Mouse (Mus musculus): ENCODE data around the gene Vmn1r42. TPM values are rescaled to one million over a fixed set of nuclear protein-coding genes. Genes with fewer than 3 reads are reported as not detected.
"Not testable (repeated sequence)": the region's sequence is repeated elsewhere in the genome, so short reads cannot be mapped to it uniquely, and the experiment has no call there.

Vmn1r42 gene
- not detected in 2 replicates for polyA plus RNA-seq (2016; fragmentation: Nextera tagmentation; extraction: Ambion mirVana)

DNA sequence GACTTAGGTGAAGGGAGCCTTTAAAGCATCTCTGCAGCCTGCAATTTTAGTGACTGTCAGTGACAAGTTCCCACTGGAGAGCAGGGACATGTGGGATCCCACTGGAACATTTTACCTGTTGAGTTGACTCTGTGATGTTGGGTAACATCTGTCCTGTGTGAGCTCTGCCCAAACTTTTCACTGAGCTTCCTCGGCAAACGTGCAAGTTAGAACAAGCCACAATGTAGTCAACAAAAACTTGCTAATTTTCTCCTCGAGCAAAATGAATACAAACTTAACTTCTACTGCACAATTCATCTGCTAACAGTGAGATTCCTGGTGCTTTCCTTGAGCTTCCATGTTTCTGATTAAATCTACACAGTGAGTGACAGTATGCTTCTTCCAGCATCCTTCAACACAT lies at the start of gene Vmn1r42, which contains the start of gene Vmn1r43:
Gene Vmn1r42, minus strand, starts transcription at position 101 of the 400 bp plus-strand sequence.
Gene Vmn1r43, minus strand, starts transcription at position 101 of the 400 bp plus-strand sequence.
- not testable (repeated sequence) for H3K27me3 ChIP-seq (ENCODE audit: poor library complexity, severe bottlenecking); H3K4me1 ChIP-seq; H3K4me3 ChIP-seq; DNase-seq (ENCODE audit: extremely low spot score, low spot score); H3K36me3 ChIP-seq (replicated peaks); H3K27ac ChIP-seq
- 83% methylated on average over 3 of the region's 3 CpGs for WGBS
- H3K9me3 ChIP-seq: peaks cover 21% of the 10 kb centered on the region

DNA sequence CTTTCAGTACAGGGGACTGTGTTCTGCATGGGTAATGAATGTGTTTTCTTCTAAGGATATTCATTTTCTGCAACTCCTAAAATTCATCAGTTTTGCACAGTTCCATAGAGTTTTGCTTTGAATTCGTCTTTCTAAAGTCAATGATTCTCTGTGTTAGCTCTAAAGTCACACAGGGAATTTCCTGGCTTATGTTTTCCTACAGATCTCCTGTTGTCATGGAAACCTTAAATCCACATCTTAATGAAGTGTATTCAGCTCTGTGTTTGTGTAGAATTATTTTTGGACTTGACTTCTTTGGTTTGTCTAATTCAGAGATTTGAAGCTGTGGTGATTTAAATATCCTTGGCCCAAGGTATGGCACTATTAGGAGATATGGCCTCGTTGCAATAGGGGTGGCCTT lies 7.6 kb upstream of the Vmn1r42 start:
- Histone ChIP-seq H3K4me3 (no peak overlapping the region), H3K27ac (no peak overlapping the region), H3K9me3 (peaks cover 11% of the 10 kb centered on the region; the same call in 1 of the 2 replicates), H3K4me1 (no peaks in the 10 kb centered on the region), H3K27me3 (ENCODE audit: poor library complexity, severe bottlenecking) (no peaks in the 10 kb centered on the region), H3K36me3 (replicated peaks) (no peaks in the 10 kb centered on the region)
- DNase-seq (ENCODE audit: extremely low spot score, low spot score): no peak
- WGBS: 72% methylated on average over 2 of the region's 2 CpGs

DNA sequence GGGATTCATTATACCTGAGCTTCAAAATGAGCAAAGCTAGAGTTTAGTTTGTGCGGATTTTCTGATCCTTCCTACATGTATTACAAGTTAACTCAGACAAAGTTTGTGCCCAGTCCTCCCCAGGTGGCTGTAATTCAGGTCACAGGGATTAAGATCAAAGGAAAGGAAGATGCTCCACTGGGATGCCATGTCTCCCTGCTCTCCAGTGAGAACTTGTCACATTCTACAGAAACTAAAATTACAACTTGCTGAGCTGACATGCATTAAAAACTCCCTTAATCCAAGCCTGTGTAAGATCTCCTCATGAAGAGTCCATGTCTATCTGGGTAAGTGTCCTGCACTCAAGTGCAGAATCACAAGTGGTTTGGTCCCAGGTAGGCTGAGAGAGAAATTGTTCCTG lies 7.1 kb upstream of the Vmn1r42 start, which contains the start of gene Vmn1r44:
Gene Vmn1r44, plus strand, starts transcription at position 301 of the 400 bp plus-strand sequence.
- DNase-seq (ENCODE audit: extremely low spot score, low spot score): no peak
- Histone ChIP-seq H3K4me3 (no peak within 1 kb of the TSS), H3K27ac (no peak within 1 kb of the TSS), H3K9me3 (peaks cover 14% of the 10 kb centered on the region), H3K4me1 (no peaks in the 10 kb centered on the region), H3K27me3 (ENCODE audit: poor library complexity, severe bottlenecking) (no peaks in the 10 kb centered on the region), H3K36me3 (replicated peaks) (no peaks in the 10 kb centered on the region)
- 88% methylated on average over 1 of the region's 1 CpGs for WGBS

DNA sequence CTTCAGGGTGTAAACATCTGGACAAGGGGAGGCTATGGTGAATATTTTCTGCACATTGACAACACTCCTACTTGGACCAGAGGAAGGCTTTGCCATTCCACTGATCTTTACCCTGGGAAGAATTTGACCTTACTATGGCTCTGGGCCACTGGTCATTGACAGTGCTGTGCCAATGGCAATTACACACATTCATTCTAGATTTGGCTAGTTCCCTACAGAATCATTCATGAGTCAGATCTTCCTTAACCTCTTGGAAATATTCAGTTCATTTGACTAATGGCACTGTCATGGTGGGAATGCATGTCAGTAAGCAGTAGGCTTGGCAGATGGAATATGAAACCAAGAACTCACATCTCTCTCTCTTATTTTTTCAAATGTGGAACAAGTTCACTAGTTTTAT lies 4.7 kb upstream of the Vmn1r42 start:
- no peak for DNase-seq (ENCODE audit: extremely low spot score, low spot score)
- H3K27me3 ChIP-seq (ENCODE audit: poor library complexity, severe bottlenecking): no peaks in the 10 kb centered on the region
- no peaks in the 10 kb centered on the region for H3K4me1 ChIP-seq
- H3K9me3 ChIP-seq: peaks cover 21% of the 10 kb centered on the region
- no peak overlapping the region for H3K27ac ChIP-seq
- no peak overlapping the region for H3K4me3 ChIP-seq
- no peaks in the 10 kb centered on the region for H3K36me3 ChIP-seq (replicated peaks)

DNA sequence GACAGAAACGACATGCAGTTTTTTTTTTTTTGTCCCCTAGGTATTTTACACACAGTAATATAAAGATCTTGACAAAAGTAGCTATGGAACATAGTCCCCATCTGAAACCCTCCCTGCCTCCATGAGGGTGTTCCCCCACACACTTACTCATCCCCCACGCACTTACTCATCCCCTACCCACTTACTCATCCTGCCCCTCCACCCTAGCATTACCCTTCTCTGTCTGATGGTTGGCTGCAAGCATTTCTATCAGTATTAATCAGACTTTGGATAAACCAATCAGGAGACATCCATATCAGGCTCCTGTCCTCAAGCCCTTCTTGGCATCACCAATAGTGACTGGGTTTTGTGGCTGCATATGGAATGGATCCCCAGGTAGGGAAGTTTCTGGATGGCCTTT lies 750 bp upstream of the Vmn1r42 start:
- 73% methylated on average over 2 of the region's 2 CpGs for WGBS
- Histone ChIP-seq H3K4me1 (no peaks in the 10 kb centered on the region), H3K27ac (no peak overlapping the region), H3K36me3 (replicated peaks) (no peaks in the 10 kb centered on the region), H3K4me3 (no peak overlapping the region), H3K27me3 (ENCODE audit: poor library complexity, severe bottlenecking) (no peaks in the 10 kb centered on the region), H3K9me3 (peaks cover 21% of the 10 kb centered on the region)
- DNase-seq (ENCODE audit: extremely low spot score, low spot score): no peak

DNA sequence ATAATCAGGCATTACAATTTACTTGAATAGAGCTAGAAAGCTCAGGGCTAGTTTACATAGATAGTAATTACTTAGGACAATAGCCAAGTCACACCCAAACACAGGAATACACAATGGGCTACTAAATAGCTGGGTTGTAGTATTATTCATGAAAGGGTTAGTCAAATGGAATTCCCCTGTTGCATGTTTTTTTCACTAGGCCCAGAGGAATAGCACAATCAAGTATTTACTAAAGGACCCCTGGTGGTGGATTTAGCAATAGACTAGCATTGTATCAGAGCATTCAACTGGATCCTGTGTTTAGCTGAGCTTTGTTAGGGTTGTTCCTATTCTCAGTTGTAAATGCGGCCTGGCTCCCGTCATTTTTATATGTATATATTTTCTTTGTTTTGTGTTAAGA lies 8.2 kb downstream of the Vmn1r42 start:
- DNase-seq (ENCODE audit: extremely low spot score, low spot score): no peak
- Histone ChIP-seq H3K27ac (no peak overlapping the region), H3K27me3 (ENCODE audit: poor library complexity, severe bottlenecking) (no peaks in the 10 kb centered on the region), H3K4me3 (no peak overlapping the region), H3K4me1 (no peaks in the 10 kb centered on the region), H3K9me3 (peaks cover 36% of the 10 kb centered on the region), H3K36me3 (replicated peaks) (no peaks in the 10 kb centered on the region)
- 68% methylated on average over 2 of the region's 2 CpGs for WGBS

DNA sequence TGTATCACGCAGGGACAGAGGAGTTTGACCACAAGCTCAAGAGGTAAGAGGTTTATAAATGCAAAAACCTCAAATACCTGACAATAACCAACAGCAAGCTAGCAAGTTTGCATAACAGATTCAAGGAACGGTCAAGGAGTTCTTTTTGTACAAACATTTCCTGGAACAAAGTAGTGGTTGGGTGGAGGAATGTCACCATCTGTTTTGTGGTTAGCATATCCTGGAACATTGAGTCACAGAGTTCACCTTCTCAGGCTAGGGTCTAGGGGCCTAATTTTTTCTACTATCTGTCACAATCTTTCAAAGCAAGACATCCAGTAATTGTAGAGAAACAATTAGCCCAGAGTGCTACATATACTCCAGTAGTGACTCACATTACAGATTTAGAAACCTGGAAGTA lies 8.9 kb downstream of the Vmn1r42 start:
- peaks cover 40% of the 10 kb centered on the region for H3K9me3 ChIP-seq
- H3K4me1 ChIP-seq: no peaks in the 10 kb centered on the region

DNA sequence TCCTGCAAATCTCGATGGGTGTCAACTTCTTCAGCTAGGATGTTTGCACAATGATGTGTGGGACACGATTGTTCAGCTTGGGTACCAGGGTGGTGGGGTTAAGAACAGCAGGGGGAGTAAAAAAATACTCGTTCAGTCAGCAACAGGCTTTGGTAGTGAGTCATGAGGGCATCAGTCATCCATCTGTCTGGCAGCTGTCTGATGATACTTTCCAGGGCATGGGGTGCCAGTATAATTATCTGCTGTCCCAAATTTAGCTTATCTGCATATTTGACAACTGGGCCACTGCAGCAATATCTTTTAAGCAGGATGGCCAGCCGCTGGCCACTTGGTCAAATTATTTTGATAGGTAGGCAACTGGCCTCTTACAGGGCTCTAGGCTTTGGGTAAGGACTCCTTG lies 12.4 kb downstream of the Vmn1r42 start:
- Histone ChIP-seq H3K4me3 (no peak overlapping the region), H3K27ac (no peak overlapping the region), H3K9me3 (peaks cover 55% of the 10 kb centered on the region), H3K36me3 (replicated peaks) (no peaks in the 10 kb centered on the region), H3K27me3 (ENCODE audit: poor library complexity, severe bottlenecking) (no peaks in the 10 kb centered on the region), H3K4me1 (no peaks in the 10 kb centered on the region)
- no peak for DNase-seq (ENCODE audit: extremely low spot score, low spot score)
- WGBS: 80% methylated on average over 4 of the region's 4 CpGs

More for the DNA sequence above, 8.9 kb downstream of the Vmn1r42 start:
- Histone ChIP-seq H3K27me3 (ENCODE audit: poor library complexity, severe bottlenecking) (no peaks in the 10 kb centered on the region), H3K36me3 (replicated peaks) (no peaks in the 10 kb centered on the region), H3K27ac (no peak overlapping the region), H3K4me3 (no peak overlapping the region)
- WGBS: 96% methylated on average over 2 of the region's 2 CpGs
- DNase-seq (ENCODE audit: extremely low spot score, low spot score): no peak

DNA sequence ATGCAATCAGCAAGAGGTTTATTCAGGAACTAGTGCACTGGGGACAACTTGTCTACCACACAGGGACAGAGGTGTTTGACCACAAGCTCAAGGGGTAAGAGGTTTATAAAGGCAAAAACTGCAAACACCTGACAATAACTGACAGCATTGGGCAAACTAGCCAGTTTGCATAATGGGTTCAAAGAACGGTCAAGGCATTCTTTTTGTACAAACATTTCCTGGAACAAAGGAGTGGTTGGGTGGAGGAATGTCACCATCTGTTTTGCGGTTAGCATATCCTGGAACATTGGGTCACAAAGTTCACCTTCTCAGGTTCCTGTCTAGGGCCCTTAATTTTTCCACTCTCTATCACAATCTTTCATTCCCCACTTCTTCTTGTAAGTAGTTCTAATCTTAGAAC lies 16.4 kb downstream of the Vmn1r42 start:
- no peaks in the 10 kb centered on the region for H3K4me1 ChIP-seq
- no peak overlapping the region for H3K27ac ChIP-seq
- H3K27me3 ChIP-seq (ENCODE audit: poor library complexity, severe bottlenecking): no peaks in the 10 kb centered on the region
- WGBS: 90% methylated on average over 2 of the region's 2 CpGs
- H3K36me3 ChIP-seq (replicated peaks): no peaks in the 10 kb centered on the region
- DNase-seq (ENCODE audit: extremely low spot score, low spot score): no peak
- H3K9me3 ChIP-seq: peaks cover 52% of the 10 kb centered on the region
- no peak overlapping the region for H3K4me3 ChIP-seq

DNA sequence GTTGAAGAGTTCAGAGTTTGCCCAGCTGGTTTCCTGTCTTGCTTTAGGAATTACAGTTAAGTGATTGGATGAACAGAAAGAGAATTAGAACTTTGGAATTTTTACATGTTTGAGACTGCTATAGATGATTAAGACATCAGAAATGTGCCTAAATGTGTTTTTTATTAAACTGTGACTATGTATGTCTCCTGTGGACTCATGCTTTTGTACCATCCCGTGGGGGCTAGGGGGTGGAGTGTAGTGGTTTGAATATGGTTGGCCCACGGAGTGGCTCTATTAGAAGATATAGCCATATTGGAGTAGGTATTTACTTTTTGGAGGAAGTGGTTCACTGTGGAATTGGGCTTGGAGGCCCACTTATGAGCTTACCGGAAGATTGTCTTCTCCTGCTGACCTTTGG lies 18.7 kb downstream of the Vmn1r42 start:
- Histone ChIP-seq H3K27ac (no peak overlapping the region), H3K9me3 (peaks cover 40% of the 10 kb centered on the region), H3K36me3 (replicated peaks) (no peaks in the 10 kb centered on the region), H3K27me3 (ENCODE audit: poor library complexity, severe bottlenecking) (no peaks in the 10 kb centered on the region), H3K4me3 (no peak overlapping the region), H3K4me1 (no peaks in the 10 kb centered on the region)
- 83% methylated on average over 3 of the region's 3 CpGs for WGBS
- DNase-seq (ENCODE audit: extremely low spot score, low spot score): no peak

Other genes starting within 250 kb of the Vmn1r42 start
- gene Txnrd3, start 232.4 kb downstream of the Vmn1r42 start, polyA plus RNA-seq (2016; fragmentation: Nextera tagmentation; extraction: Ambion mirVana): 8.1 and 8.9 TPM in 2 replicates
- not detected in 2 replicates for gene Vmn1r40, start 168.9 kb downstream of the Vmn1r42 start, polyA plus RNA-seq (2016; fragmentation: Nextera tagmentation; extraction: Ambion mirVana)
- not detected in 2 replicates for gene Vmn1r41, start 135.6 kb downstream of the Vmn1r42 start, polyA plus RNA-seq (2016; fragmentation: Nextera tagmentation; extraction: Ambion mirVana)
- not detected in 2 replicates for gene Vmn1r43, start within 50 bp of the Vmn1r42 start, polyA plus RNA-seq (2016; fragmentation: Nextera tagmentation; extraction: Ambion mirVana)
- not detected in 2 replicates for gene Vmn1r44, start 7.2 kb upstream of the Vmn1r42 start, polyA plus RNA-seq (2016; fragmentation: Nextera tagmentation; extraction: Ambion mirVana)
- not detected in 2 replicates for gene Vmn1r45, start 64.2 kb upstream of the Vmn1r42 start, polyA plus RNA-seq (2016; fragmentation: Nextera tagmentation; extraction: Ambion mirVana)
- not detected in 2 replicates for gene Vmn1r46, start 92.9 kb upstream of the Vmn1r42 start, polyA plus RNA-seq (2016; fragmentation: Nextera tagmentation; extraction: Ambion mirVana)
- not detected in 2 replicates for gene Vmn1r47, start 139.7 kb upstream of the Vmn1r42 start, polyA plus RNA-seq (2016; fragmentation: Nextera tagmentation; extraction: Ambion mirVana)
- not detected in 2 replicates for gene Vmn1r48, start 160.4 kb upstream of the Vmn1r42 start, polyA plus RNA-seq (2016; fragmentation: Nextera tagmentation; extraction: Ambion mirVana)
- not detected in 2 replicates for gene Vmn1r49, start 202.1 kb upstream of the Vmn1r42 start, polyA plus RNA-seq (2016; fragmentation: Nextera tagmentation; extraction: Ambion mirVana)
- not detected in 2 replicates for gene Vmn1r50, start 225.0 kb upstream of the Vmn1r42 start, polyA plus RNA-seq (2016; fragmentation: Nextera tagmentation; extraction: Ambion mirVana)
- 0.04 TPM in 1 of 2 replicates, not detected in the other for gene Vmn1r51, start 246.2 kb upstream of the Vmn1r42 start, polyA plus RNA-seq (2016; fragmentation: Nextera tagmentation; extraction: Ambion mirVana)